Mouse (Mus musculus) CH12.LX (cell line): Measurements from ENCODE around the gene Btbd9. TPM values are rescaled to one million over a fixed set of nuclear protein-coding genes. Genes with fewer than 3 reads are reported as not detected.

Experiments
- DNase-seq: peaks from one replicate; pipeline ENCODE4 v3.0.0-alpha.2; 2013; ENCODE audit errors: extremely low read depth
- H3K27ac ChIP-seq: 2 replicates; pipeline ENCODE4 v1.5.1; 2012; ENCODE audit warnings: low read depth, mild to moderate bottlenecking, control low read depth, moderate library complexity; ENCODE audit not compliant: insufficient read depth
- H3K27me3 ChIP-seq: replicated peaks from 2 replicates; pipeline ENCODE3; 2012; ENCODE audit warnings: inconsistent platforms
- H3K36me3 ChIP-seq, 2 experiments: replicated peaks in 1 of 2; 2 replicates each; pipeline versions ENCODE3 to v1.6.1; 2012; ENCODE audit warnings: inconsistent platforms in 1 of 2, low read length in 1 of 2, mild to moderate bottlenecking in 1 of 2, mixed read lengths in 1 of 2, moderate library complexity in 1 of 2; ENCODE audit not compliant: control insufficient read depth in 1 of 2, insufficient read depth in 1 of 2
- H3K4me1 ChIP-seq, 2 experiments: 2 replicates each; pipeline ENCODE4 v1.6.1; 2012; ENCODE audit warnings: inconsistent platforms in 1 of 2, moderate library complexity in 1 of 2; ENCODE audit not compliant: insufficient read depth in 2 of 2, control insufficient read depth in 1 of 2
- H3K4me2 ChIP-seq: 2 replicates; pipeline ENCODE4 v1.6.1; 2012; ENCODE audit warnings: low read depth, mild to moderate bottlenecking, control low read depth; ENCODE audit not compliant: poor library complexity, insufficient read depth, severe bottlenecking
- H3K4me3 ChIP-seq, 3 experiments: fragments of 150-350 bp in 1 of 3; sonication (generic) in 1 of 3; replicated peaks in 1 of 3; 2 replicates each; pipeline versions ENCODE3 to v1.5.1; 2011 to 2012; ENCODE audit warnings: low read depth in 2 of 3, low read length in 2 of 3, mild to moderate bottlenecking in 2 of 3, moderate library complexity in 2 of 3, control low read depth in 1 of 3, improper control_type of control experiment in 1 of 3, inconsistent platforms in 1 of 3, mixed read lengths in 1 of 3; ENCODE audit not compliant: poor library complexity in 1 of 3
- H3K79me2 ChIP-seq: replicated peaks from 2 replicates; pipeline ENCODE4 v1.6.1; 2012; ENCODE audit warnings: mild to moderate bottlenecking, moderate library complexity; ENCODE audit not compliant: control insufficient read depth, poor library complexity, insufficient read depth, severe bottlenecking; ENCODE audit errors: extremely low read depth
- H3K9ac ChIP-seq: 2 replicates; pipeline ENCODE4 v1.6.1; 2012; ENCODE audit warnings: low read depth, mild to moderate bottlenecking, control low read depth, moderate library complexity; ENCODE audit not compliant: insufficient read depth
- H3K9me3 ChIP-seq: replicated peaks from 2 replicates; pipeline ENCODE3; 2012; ENCODE audit warnings: low read length, inconsistent platforms, mixed read lengths
- BHLHE40 ChIP-seq: IDR thresholded peaks from 2 replicates; pipeline ENCODE4 v1.6.1; 2011; ENCODE audit warnings: mild to moderate bottlenecking, low read depth, low read length, improper control_type of control experiment
- CHD2 ChIP-seq: IDR thresholded peaks from 2 replicates; pipeline ENCODE4 v1.6.1; 2011; ENCODE audit warnings: low read length, improper control_type of control experiment
- CTCF ChIP-seq, 2 experiments: IDR thresholded peaks in 1 of 2; conservative IDR thresholded peaks in 1 of 2; 2 replicates each; pipeline ENCODE4 v1.5.1; 2011 to 2012; ENCODE audit warnings: low read depth in 2 of 2, low read length in 2 of 2, improper control_type of control experiment in 1 of 2, inconsistent platforms in 1 of 2, mild to moderate bottlenecking in 1 of 2, moderate library complexity in 1 of 2
- ELF1 ChIP-seq: IDR thresholded peaks from 2 replicates; pipeline ENCODE4 v1.6.1; 2014; ENCODE audit warnings: low read depth, mild to moderate bottlenecking, inconsistent platforms, low read length, improper control_type of control experiment
- ETS1 ChIP-seq: conservative IDR thresholded peaks from 2 replicates; pipeline ENCODE4 v1.6.1; 2012; ENCODE audit warnings: low read depth, mild to moderate bottlenecking, inconsistent platforms, low read length, improper control_type of control experiment, moderate library complexity
- JUN ChIP-seq: IDR thresholded peaks from 2 replicates; pipeline ENCODE4 v1.6.1; 2011; ENCODE audit warnings: low read depth, mild to moderate bottlenecking, low read length, improper control_type of control experiment, moderate library complexity; ENCODE audit not compliant: insufficient read depth
- KAT2A ChIP-seq: IDR thresholded peaks from 2 replicates; pipeline ENCODE4 v1.6.1; 2012; ENCODE audit warnings: low read length, improper control_type of control experiment, inconsistent platforms; ENCODE audit not compliant: insufficient replicate concordance
- MEF2A ChIP-seq: IDR thresholded peaks from 2 replicates; pipeline ENCODE4 v1.6.1; 2014; ENCODE audit warnings: low read depth, mild to moderate bottlenecking, inconsistent platforms, low read length, improper control_type of control experiment, borderline replicate concordance
- MYC ChIP-seq: IDR thresholded peaks from 2 replicates; pipeline ENCODE4 v1.6.1; 2011; ENCODE audit warnings: low read depth, mild to moderate bottlenecking, improper control_type of control experiment, low read length
- POLR2A ChIP-seq: IDR thresholded peaks from 2 replicates; pipeline ENCODE4 v1.6.1; 2011; ENCODE audit warnings: low read depth, mild to moderate bottlenecking, improper control_type of control experiment, low read length
- POLR2AphosphoS2 ChIP-seq: IDR thresholded peaks from 2 replicates; pipeline ENCODE4 v1.6.1; 2011; ENCODE audit warnings: low read depth, low read length, improper control_type of control experiment
- RAD21 ChIP-seq: IDR thresholded peaks from 2 replicates; pipeline ENCODE4 v1.6.1; 2011; ENCODE audit warnings: low read depth, mild to moderate bottlenecking, low read length, improper control_type of control experiment, moderate library complexity
- RCOR1 ChIP-seq: conservative IDR thresholded peaks from 2 replicates; pipeline ENCODE4 v1.6.1; 2012; ENCODE audit warnings: low read depth, mild to moderate bottlenecking, inconsistent platforms, low read length, improper control_type of control experiment
- SIN3A ChIP-seq: IDR thresholded peaks from 2 replicates; pipeline ENCODE4 v1.6.1; 2012; ENCODE audit warnings: low read length, improper control_type of control experiment, inconsistent platforms
- TBP ChIP-seq: conservative IDR thresholded peaks from 2 replicates; pipeline ENCODE4 v1.6.1; 2011; ENCODE audit warnings: low read depth, low read length, improper control_type of control experiment
- TCF12 ChIP-seq: IDR thresholded peaks from 2 replicates; pipeline ENCODE4 v1.6.1; 2014; ENCODE audit warnings: low read depth, mild to moderate bottlenecking, inconsistent platforms, low read length, improper control_type of control experiment
- UBTF ChIP-seq: IDR thresholded peaks from 2 replicates; pipeline ENCODE4 v1.6.1; 2012; ENCODE audit warnings: low read depth, mild to moderate bottlenecking, inconsistent platforms, low read length, improper control_type of control experiment, moderate library complexity
- USF1 ChIP-seq: IDR thresholded peaks from 2 replicates; pipeline ENCODE4 v1.6.1; 2014; ENCODE audit warnings: low read depth, mild to moderate bottlenecking, inconsistent platforms, low read length, improper control_type of control experiment
- USF2 ChIP-seq: conservative IDR thresholded peaks from 2 replicates; pipeline ENCODE4 v1.6.1; 2011; ENCODE audit warnings: low read depth, low read length, improper control_type of control experiment
- ZC3H11A ChIP-seq: IDR thresholded peaks from 2 replicates; pipeline ENCODE4 v1.6.1; 2012; ENCODE audit warnings: low read depth, mild to moderate bottlenecking, inconsistent platforms, low read length, improper control_type of control experiment
- dilution Hi-C: fragments of 300-500 bp; cut with MboI; formaldehyde crosslinking; loops from 2 replicates; pipeline ENCODE4 v1.14.3; 2020; ENCODE audit warnings: low sequenced_read_pairs; ENCODE audit not compliant: extremely low pct_unique_long_range_greater_than_20kb, extremely low pct_ligation_motif_present
- in situ Hi-C: fragments of 300-500 bp; cut with MboI; formaldehyde crosslinking; loops from 3 replicates; pipeline ENCODE4 v1.14.3; 2019; ENCODE audit warnings: low sequenced_read_pairs, low pct_ligation_motif_present, low pct_unique_long_range_greater_than_20kb, mixed read lengths
- polyA plus RNA-seq: library from polyadenylated mRNA; unstranded; fragments of >175 nt; gene quantifications from 2 replicates; pipeline ENCODE4 v1.2.1, GENCODE M21; 2012; ENCODE audit warnings: low read depth; ENCODE audit not compliant: insufficient read length
- total RNA-seq, 2 experiments: library from RNA; depleted of rRNA; stranded (reverse); fragments of 300-350 nt in 1 of 2; fragments of >200 nt in 1 of 2; gene quantifications; 2 replicates each; pipeline ENCODE4 v1.2.3; 2012 to 2014

Btbd9 gene
- total and polyA plus RNA-seq, 3 experiments, result 19.3 to 25.4 (median 20.0) TPM

GRCm38 (mm10) chr17:30205062-30205825 is 371.0 kb downstream of the Btbd9 start:
- no peak overlapping the region for H3K27ac ChIP-seq
- H3K79me2 ChIP-seq, result no peaks in the 10 kb centered on the region
- H3K9ac ChIP-seq, result no peak overlapping the region
- TF ChIP-seq KAT2A (no peak), TBP (no peak), BHLHE40 (no peak), ZC3H11A (no peak), CTCF (conservative IDR thresholded peaks at IDR 0.05 in 1 of 2, IDR thresholded peaks at IDR 0.05 in 1 of 2; ENCODE audit: low read depth in 2 of 2, low read length in 2 of 2) (no peak), SIN3A (no peak), MYC (no peak), TCF12 (no peak), MEF2A (no peak), JUN (no peak), ELF1 (no peak), RAD21 (no peak), POLR2A (no peak)
- peaks cover 20 to 85% of the 10 kb centered on the region in 2 experiments for H3K36me3 ChIP-seq
- H3K4me2 ChIP-seq, result no peak overlapping the region
- no peak overlapping the region for H3K4me3 ChIP-seq
- in situ Hi-C loops (no loop called here), dilution Hi-C loops (no loop called here)
- DNase-seq, result no peak
- H3K27me3 ChIP-seq, result no peaks in the 10 kb centered on the region
- no peaks in the 10 kb centered on the region for H3K9me3 ChIP-seq
- peaks cover 5 to 27% of the 10 kb centered on the region in 2 experiments for H3K4me1 ChIP-seq

DNA sequence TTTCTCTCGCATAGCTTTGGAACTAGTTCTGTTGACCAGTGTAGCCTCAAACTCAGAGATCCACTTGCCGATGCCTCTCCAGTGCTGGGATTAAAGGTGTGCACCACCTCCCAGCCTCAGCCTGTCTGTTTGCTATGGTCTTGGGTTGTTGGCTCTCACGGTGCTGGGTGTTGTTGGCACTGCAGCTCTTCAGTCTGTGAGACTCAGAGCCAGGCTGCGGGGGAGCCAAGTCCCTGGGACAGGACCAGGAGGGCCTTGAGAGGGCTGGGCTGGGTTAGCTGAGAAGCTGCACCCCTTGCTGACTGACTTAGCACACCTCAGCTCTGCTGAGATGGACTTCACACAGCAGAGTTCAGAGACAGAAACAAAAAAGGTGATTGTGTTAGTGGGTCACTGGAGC is 376.0 kb downstream of the Btbd9 start:
- Histone ChIP-seq H3K79me2 (no peaks in the 10 kb centered on the region), H3K27me3 (no peaks in the 10 kb centered on the region), H3K36me3 (peaks cover 7 to 79% of the 10 kb centered on the region in 2 experiments), H3K9ac (no peak overlapping the region), H3K4me1 (peaks cover 12 to 41% of the 10 kb centered on the region in 2 experiments), H3K27ac (no peak overlapping the region), H3K9me3 (no peaks in the 10 kb centered on the region), H3K4me3 (no peak overlapping the region), H3K4me2 (no peak overlapping the region)
- no peak for DNase-seq
- TF ChIP-seq UBTF (no peak), RAD21 (no peak), POLR2AphosphoS2 (no peak), USF2 (no peak), RCOR1 (no peak), CHD2 (no peak), TBP (no peak), ETS1 (no peak), CTCF (conservative IDR thresholded peaks at IDR 0.05 in 1 of 2, IDR thresholded peaks at IDR 0.05 in 1 of 2; ENCODE audit: low read depth in 2 of 2, low read length in 2 of 2) (no peak), USF1 (no peak)
- dilution Hi-C loops, result no loop called here
- in situ Hi-C loops, result no loop called here
